In the genomic region with DNA sequence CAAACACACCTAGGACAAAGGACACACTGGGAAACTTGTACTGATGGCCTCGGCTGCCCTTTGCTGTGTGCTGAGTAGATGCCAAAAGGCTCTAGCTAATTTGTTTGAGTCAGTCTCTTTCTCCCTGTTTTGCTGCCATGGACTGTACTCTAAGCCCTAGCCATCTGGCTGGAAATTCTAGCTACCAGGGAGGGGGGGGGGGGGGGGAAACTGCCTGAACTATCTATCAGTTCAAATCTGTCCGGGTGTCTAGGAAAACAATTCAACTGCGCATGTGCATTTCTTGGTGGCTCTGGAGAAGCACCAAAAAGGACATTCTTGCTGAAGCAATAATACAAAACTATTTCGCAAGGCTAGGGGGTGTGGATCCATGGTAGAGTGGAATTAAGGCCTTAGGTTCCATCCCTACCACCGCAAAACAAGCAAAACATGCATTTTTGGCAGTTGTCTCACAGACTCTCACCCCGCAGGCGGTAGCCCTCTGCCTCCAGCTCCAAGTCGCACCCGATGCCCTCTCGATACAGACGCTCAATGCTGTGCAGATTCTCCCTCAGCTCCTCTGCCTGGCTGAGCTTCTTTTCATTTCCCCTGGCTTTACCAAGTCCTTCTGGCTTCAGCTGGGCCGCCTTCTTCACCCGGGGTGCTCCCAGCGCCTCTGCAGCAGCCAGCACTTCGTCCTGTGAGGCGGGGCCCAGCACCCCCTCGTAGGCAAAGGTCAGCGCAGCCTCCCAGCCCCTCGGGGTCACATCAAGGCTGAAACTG, we compare ENCODE assay signal across 8 mouse cellular contexts. TPM values are rescaled to one million over a fixed set of nuclear protein-coding genes. Genes with fewer than 3 reads are reported as not detected.
DNase-seq lines count a peak whose midpoint lies in the region; ATAC-seq lines count a peak whose summit lies in the region.

No protein-coding gene starts in this region.

- H3K9ac ChIP-seq in hindbrain, embryonic 15.5 days = peak overlapping the region; percentile 78

- peak overlapping the region; percentile 56 for H3K4me3 ChIP-seq in hindbrain, embryonic 15.5 days

- WGBS in hindbrain, embryonic 15.5 days = 15% methylated on average over 19 of the region's 19 CpGs

- H3K36me3 ChIP-seq in hindbrain, embryonic 15.5 days = no peaks in the 10 kb centered on the region

- H3K9me3 ChIP-seq in hindbrain, embryonic 15.5 days = no peaks in the 10 kb centered on the region

- ATAC-seq in hindbrain, embryonic 15.5 days (ENCODE audit: low FRiP score, low read depth) = peak; percentile 62

- peak; percentile 98 for DNase-seq in adipocyte (ENCODE audit: low spot score)
- peak; percentile 65 to 70 for DNase-seq in cerebellum, postnatal 10 days
- peak; percentile 68 to 80 for DNase-seq in gastrocnemius, adult 8-10 months (ENCODE audit: low spot score in 2 of 2)
- peak; percentile 19 to 41 for DNase-seq in left cerebral cortex, adult 18-20 months (ENCODE audit: low spot score in 2 of 2)
- DNase-seq in lung, postnatal 36 days = peak; percentile 89
- DNase-seq in retina, embryonic 14.5 days (ENCODE audit: low spot score) = peak; percentile 63
- DNase-seq in thymus, postnatal 14 days = no peak

- H3K27me3 ChIP-seq in hindbrain, embryonic 15.5 days = no peaks in the 10 kb centered on the region

- H3K4me1 ChIP-seq in hindbrain, embryonic 15.5 days (replicated peaks) = peaks cover 18% of the 10 kb centered on the region

- H3K4me2 ChIP-seq in hindbrain, embryonic 15.5 days = peak overlapping the region; percentile 96

- H3K27ac ChIP-seq in hindbrain, embryonic 15.5 days (replicated peaks) = peak overlapping the region; percentile 69

RNA-seq across cellular contexts. Expression of a gene that starts 1.1 kb away (rescaled TPM):
- 10 to 100 TPM; 73.7 to 90.4 (median 77.6) TPM for total RNA-seq in gastrocnemius, adult 8-10 months (2022)
- polyA plus RNA-seq in hindbrain, embryonic 15.5 days (2015; fragmentation: Nextera tagmentation; extraction: Ambion mirVana) = 3.1 and 3.3 TPM in 2 replicates
- 1 to 10 TPM; 5.6 to 6.5 TPM for total RNA-seq in left cerebral cortex, adult 18-20 months (2021)

RNA-seq across cellular contexts. Expression of a gene that starts 25.8 kb away (rescaled TPM):
- total RNA-seq in gastrocnemius, adult 8-10 months (2022) = 1 to 10 TPM; 7.2 to 9.4 (median 8.4) TPM
- 2.0 and 2.9 TPM in 2 replicates for polyA plus RNA-seq in hindbrain, embryonic 15.5 days (2015; fragmentation: Nextera tagmentation; extraction: Ambion mirVana)
- total RNA-seq in left cerebral cortex, adult 18-20 months (2021) = 1 to 10 TPM; 2.6 to 4.6 TPM

RNA-seq across cellular contexts. Expression of a gene that starts 28.5 kb away (rescaled TPM):
- 10 to 100 TPM; 42.4 to 63.1 (median 48.7) TPM for total RNA-seq in gastrocnemius, adult 8-10 months (2022)
- polyA plus RNA-seq in hindbrain, embryonic 15.5 days (2015; fragmentation: Nextera tagmentation; extraction: Ambion mirVana) = 110 and 111 TPM in 2 replicates
- total RNA-seq in left cerebral cortex, adult 18-20 months (2021) = 10 to 100 TPM; 30.9 to 35.2 TPM

RNA-seq across cellular contexts. Expression of a gene that starts 28.6 kb away (rescaled TPM):
- total RNA-seq in gastrocnemius, adult 8-10 months (2022) = 10 to 100 TPM; 30.8 to 35.9 (median 33.3) TPM
- 172 and 178 TPM in 2 replicates for polyA plus RNA-seq in hindbrain, embryonic 15.5 days (2015; fragmentation: Nextera tagmentation; extraction: Ambion mirVana)
- 10 to 100 TPM; 57.7 to 61.6 TPM for total RNA-seq in left cerebral cortex, adult 18-20 months (2021)

RNA-seq across cellular contexts. Expression of a gene that starts 34.5 kb away (rescaled TPM):
- total RNA-seq in gastrocnemius, adult 8-10 months (2022) = 10 to 100 TPM; 12.4 to 19.8 (median 18.4) TPM
- polyA plus RNA-seq in hindbrain, embryonic 15.5 days (2015; fragmentation: Nextera tagmentation; extraction: Ambion mirVana) = 92.4 and 107 TPM in 2 replicates
- 100 to 1,000 TPM in 1 of 2 experiments, 10 to 100 TPM in 1; 92.3 to 102 TPM for total RNA-seq in left cerebral cortex, adult 18-20 months (2021)

Comparison
In these comparisons a context has a peak if more than half of its experiments do, and no peak if none do; other contexts are left out.
1. RNA of a gene that starts 1.1 kb away (total RNA-seq): 73.7 to 90.4 TPM in gastrocnemius, adult 8-10 months; 5.6 to 6.5 TPM in left cerebral cortex, adult 18-20 months; every median in the first group is over 4 times any median in the second.